Mouse (Mus musculus) heart, embryonic 13.5 days (tissue): ENCODE measurements at regions not wholly inside any gene's neighbourhood (a gene's known extent, or its start where the extent isn't known, plus 50 kb on each side); places are given as distances from the start of the nearest gene placed in this dataset.

Experiments used
- ATAC-seq: fragments of 200-750 bp; cut with Nextera tagmentation; 2 replicates; pipeline ENCODE4 v1.8.0; 2017; ENCODE audit warnings: moderate TSS enrichment; ENCODE audit not compliant: insufficient number of reproducible peaks, low FRiP score, low TSS enrichment; ENCODE audit errors: extremely low read depth
- H3K27ac ChIP-seq: fragments of 300-500 bp; sonication (generic); replicated peaks from 2 replicates; pipeline ENCODE4 v1.5.1; 2015; ENCODE audit warnings: moderate library complexity, mild to moderate bottlenecking, inconsistent platforms
- H3K27me3 ChIP-seq: fragments of 300-500 bp; sonication (generic); replicated peaks from 2 replicates; pipeline ENCODE4 v1.6.1; 2015; ENCODE audit warnings: mild to moderate bottlenecking, inconsistent platforms
- H3K36me3 ChIP-seq: fragments of 300-500 bp; sonication (generic); 2 replicates; pipeline ENCODE4 v1.6.1; 2015; ENCODE audit warnings: mild to moderate bottlenecking, inconsistent platforms
- H3K4me1 ChIP-seq: fragments of 300-500 bp; sonication (generic); 2 replicates; pipeline ENCODE4 v1.6.1; 2015; ENCODE audit warnings: inconsistent platforms
- H3K4me2 ChIP-seq: fragments of 300-500 bp; sonication (generic); 2 replicates; pipeline ENCODE4 v1.6.1; 2015; ENCODE audit warnings: inconsistent platforms, mild to moderate bottlenecking, moderate library complexity
- H3K4me3 ChIP-seq: fragments of 300-500 bp; sonication (generic); 2 replicates; pipeline ENCODE4 v1.5.1; 2015; ENCODE audit warnings: moderate library complexity, mild to moderate bottlenecking, inconsistent platforms
- H3K9ac ChIP-seq: fragments of 300-500 bp; sonication (generic); 2 replicates; pipeline ENCODE4 v1.6.1; 2015; ENCODE audit warnings: inconsistent platforms, mild to moderate bottlenecking, moderate library complexity
- H3K9me3 ChIP-seq: fragments of 300-500 bp; sonication (generic); 2 replicates; pipeline ENCODE4 v1.6.1; 2016; ENCODE audit warnings: inconsistent platforms
- WGBS: fragments of 180-500 bp; shearing (Covaris S2); methylation state at CpG from one replicate; pipeline ENCODE4 v1.1.7; 2015; ENCODE audit warnings: mixed read lengths; 5-methylcytosine and 5-hydroxymethylcytosine counted together

- Histone ChIP-seq H3K27ac (no peak overlapping the region), H3K9me3 (peaks cover 5% of the 10 kb centered on the region), H3K4me1 (no peaks in the 10 kb centered on the region), H3K27me3 (no peaks in the 10 kb centered on the region), H3K9ac (no peak overlapping the region), H3K4me3 (no peak overlapping the region), H3K36me3 (no peaks in the 10 kb centered on the region), H3K4me2 (no peak overlapping the region)
- 90% methylated on average over 2 of the region's 5 CpGs for WGBS
- peak; percentile 21; the same call in 1 of the 2 replicates for ATAC-seq
Measured at GRCm38 (mm10) chrY:263314-263713, 533.9 kb downstream of the Zfy1 start.
